Mouse (Mus musculus) ES-E14 (cell line): ENCODE data around the gene P2ry10. TPM values are rescaled to one million over a fixed set of nuclear protein-coding genes. Genes with fewer than 3 reads are reported as not detected.

Source experiments
- DNase-seq: peaks from one replicate; pipeline ENCODE4 v3.0.0-alpha.2; 2013; ENCODE audit warnings: low read depth, low spot score
- H3K27ac ChIP-seq: 2 replicates; pipeline ENCODE4 v1.5.1; 2012; ENCODE audit warnings: low read depth, mild to moderate bottlenecking, low read length, moderate library complexity, mixed read lengths; ENCODE audit not compliant: poor library complexity, insufficient read depth, severe bottlenecking
- H3K36me3 ChIP-seq: 2 replicates; pipeline ENCODE4 v1.6.1; 2012; ENCODE audit warnings: mild to moderate bottlenecking, low read length, moderate library complexity, mixed read lengths; ENCODE audit not compliant: control insufficient read depth, poor library complexity, insufficient read depth, severe bottlenecking
- H3K4me1 ChIP-seq, 2 experiments: fragments of 150-350 bp in 1 of 2; sonication (generic) in 1 of 2; 2 replicates each; pipeline ENCODE4 v1.6.1; 2012; ENCODE audit warnings: low read length in 2 of 2, mild to moderate bottlenecking in 1 of 2, mixed read lengths in 1 of 2; ENCODE audit not compliant: control insufficient read depth in 2 of 2, insufficient read depth in 2 of 2, poor library complexity in 1 of 2
- H3K4me3 ChIP-seq, 2 experiments: fragments of 150-350 bp in 1 of 2; sonication (generic) in 1 of 2; 2 replicates each; pipeline ENCODE4 v1.5.1; 2012; ENCODE audit warnings: low read length in 2 of 2, low read depth in 1 of 2, mild to moderate bottlenecking in 1 of 2, mixed read lengths in 1 of 2; ENCODE audit not compliant: insufficient read depth in 1 of 2, poor library complexity in 1 of 2, severe bottlenecking in 1 of 2
- H3K9ac ChIP-seq: 2 replicates; pipeline ENCODE4 v1.6.1; 2012; ENCODE audit warnings: low read depth, mild to moderate bottlenecking, low read length, mixed read lengths; ENCODE audit not compliant: poor library complexity, insufficient read depth, severe bottlenecking
- H3K9me3 ChIP-seq: fragments of 150-350 bp; sonication (generic); 2 replicates; pipeline ENCODE4 v1.6.1; 2012; ENCODE audit warnings: low read depth, mild to moderate bottlenecking, low read length; ENCODE audit not compliant: control insufficient read depth, insufficient read depth
- CHD2 ChIP-seq: IDR thresholded peaks from 2 replicates; pipeline ENCODE4 v1.6.1; 2014; ENCODE audit warnings: mild to moderate bottlenecking, low read depth, low read length, inconsistent platforms
- HCFC1 ChIP-seq: IDR thresholded peaks from 2 replicates; pipeline ENCODE4 v1.6.1; 2012; ENCODE audit warnings: low read length, inconsistent platforms, borderline replicate concordance; ENCODE audit not compliant: insufficient read depth
- MAFK ChIP-seq: IDR thresholded peaks from 2 replicates; pipeline ENCODE4 v1.6.1; 2014; ENCODE audit warnings: mild to moderate bottlenecking, low read depth, low read length, inconsistent platforms; ENCODE audit not compliant: insufficient read depth
- ZC3H11A ChIP-seq: IDR thresholded peaks from 2 replicates; pipeline ENCODE4 v1.6.1; 2012; ENCODE audit warnings: low read depth, mild to moderate bottlenecking, inconsistent platforms, low read length, borderline replicate concordance
- ZNF384 ChIP-seq: IDR thresholded peaks from 2 replicates; pipeline ENCODE4 v1.6.1; 2012; ENCODE audit warnings: low read depth, low read length, inconsistent platforms
- in situ Hi-C, 2 experiments: fragments of 600-800 bp; cut with MboI; formaldehyde crosslinking; loops; one replicate each; pipeline ENCODE4 v1.15.1; 2025; ENCODE audit warnings: low sequenced_read_pairs in 2 of 2, inconsistent platforms in 1 of 2; ENCODE audit not compliant: unreplicated experiment in 2 of 2
- total RNA-seq: library from RNA; depleted of rRNA; stranded (reverse); fragments of 300-350 nt; gene quantifications from 2 replicates; pipeline ENCODE4 v1.2.3, GENCODE M21; 2012

Gene P2ry10
- total RNA-seq, 1 experiment: not detected

DNA sequence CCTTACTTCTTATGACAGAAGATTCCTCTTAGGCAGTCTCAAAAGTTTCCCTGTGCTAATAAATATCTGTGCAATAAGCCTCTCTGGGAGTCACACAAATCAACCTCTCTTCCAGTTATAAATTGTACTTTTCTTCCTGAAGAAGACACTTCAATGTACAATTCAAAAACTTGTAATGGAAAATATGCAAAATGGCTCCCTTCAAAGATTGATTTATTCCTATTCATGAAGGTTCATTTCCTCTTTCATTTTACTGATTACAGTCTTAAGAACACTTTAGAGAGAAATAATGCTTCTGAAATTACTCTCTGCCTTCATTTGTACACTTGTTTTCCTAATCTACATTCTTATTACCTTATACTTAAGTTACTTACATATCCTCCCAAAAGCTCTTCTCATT, 4.0 kb upstream of the P2ry10 start:
- TF ChIP-seq MAFK (no peak), ZNF384 (no peak), ZC3H11A (no peak), HCFC1 (no peak), CHD2 (no peak)
- H3K4me3 ChIP-seq: no peak overlapping the region
- H3K4me1 ChIP-seq: no peaks in the 10 kb centered on the region
- H3K9ac ChIP-seq: no peak overlapping the region
- no peaks in the 10 kb centered on the region for H3K9me3 ChIP-seq
- no peaks in the 10 kb centered on the region for H3K36me3 ChIP-seq
- no peak overlapping the region for H3K27ac ChIP-seq
- no peak for DNase-seq
- in situ Hi-C loops: no loop called here

DNA sequence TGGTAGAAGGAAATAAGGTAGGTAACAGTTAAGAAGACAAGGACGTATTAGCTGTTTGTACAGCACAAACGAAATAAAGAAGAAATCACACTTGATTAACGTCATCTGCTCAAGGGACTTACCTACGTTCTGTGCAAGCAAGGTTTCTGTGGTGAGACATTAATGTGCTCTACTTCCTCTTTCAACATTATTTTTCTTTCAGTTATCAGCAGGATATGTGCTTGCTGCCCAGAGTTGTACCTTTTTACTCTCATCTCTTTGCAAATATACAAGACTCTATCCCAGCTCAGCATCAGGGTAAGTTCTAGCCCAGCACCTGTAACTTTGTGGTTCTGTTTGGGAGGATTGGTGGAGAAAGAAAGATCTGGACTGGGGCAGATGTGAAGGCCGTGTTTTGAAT, 839 bp downstream of the P2ry10 start:
- no peak overlapping the region for H3K9ac ChIP-seq
- no peak overlapping the region for H3K27ac ChIP-seq
- no peaks in the 10 kb centered on the region for H3K4me1 ChIP-seq
- DNase-seq: no peak
- TF ChIP-seq HCFC1: no peak
- TF ChIP-seq ZNF384: no peak
- no peak for TF ChIP-seq MAFK
- no peak for TF ChIP-seq CHD2
- TF ChIP-seq ZC3H11A: no peak
- H3K9me3 ChIP-seq: no peaks in the 10 kb centered on the region
- H3K4me3 ChIP-seq: no peak overlapping the region
- in situ Hi-C loops: no loop called here
- H3K36me3 ChIP-seq: no peaks in the 10 kb centered on the region

DNA sequence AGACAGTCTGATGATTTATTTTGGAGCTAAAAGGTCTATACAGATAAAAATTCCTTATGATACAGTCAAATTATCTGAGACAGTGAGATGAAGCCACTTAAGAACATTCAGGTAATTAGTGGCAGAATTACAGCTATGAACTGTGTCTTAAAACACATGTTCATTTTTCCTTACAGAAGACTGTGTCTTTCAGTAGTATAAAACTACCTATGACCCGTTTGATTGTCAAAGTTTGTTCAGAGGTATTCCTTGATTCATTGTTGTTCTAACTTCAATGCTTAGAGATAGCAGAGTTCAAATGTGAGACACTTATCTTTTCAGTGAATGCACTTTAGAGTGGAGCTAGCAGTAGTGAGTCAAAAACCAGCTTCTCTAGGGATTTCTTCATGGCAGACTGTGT, 1.6 kb downstream of the P2ry10 start:
- no peak for DNase-seq
- in situ Hi-C loops: no loop called here

DNA sequence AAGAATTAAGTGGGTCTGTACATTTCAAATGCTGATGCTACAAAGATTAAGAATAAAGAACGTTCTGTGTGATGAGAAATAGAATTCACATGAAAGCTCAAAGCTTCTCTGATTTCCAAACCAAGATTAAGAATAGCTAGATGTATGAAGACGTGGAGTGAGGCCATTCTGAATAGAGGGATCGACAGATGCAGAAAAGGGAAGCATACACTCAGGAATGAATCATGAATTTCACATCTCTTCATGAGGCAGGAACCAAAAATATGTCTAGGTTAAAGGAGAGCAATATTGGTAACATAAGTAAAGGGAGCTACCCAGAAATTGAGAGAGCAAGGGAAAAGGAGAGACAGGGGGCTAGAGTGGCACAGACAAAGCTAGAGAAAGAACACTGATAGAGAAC, 7.3 kb downstream of the P2ry10 start:
- H3K4me1 ChIP-seq: no peaks in the 10 kb centered on the region
- H3K4me3 ChIP-seq: no peak overlapping the region
- H3K9ac ChIP-seq: no peak overlapping the region
- H3K27ac ChIP-seq: no peak overlapping the region
- H3K36me3 ChIP-seq: no peaks in the 10 kb centered on the region
- no peaks in the 10 kb centered on the region for H3K9me3 ChIP-seq
- DNase-seq: no peak
- TF ChIP-seq ZNF384: no peak
- in situ Hi-C loops: no loop called here

More for the DNA sequence above, 1.6 kb downstream of the P2ry10 start:
- H3K27ac ChIP-seq: no peak overlapping the region
- H3K4me3 ChIP-seq: no peak overlapping the region
- H3K9ac ChIP-seq: no peak overlapping the region
- H3K36me3 ChIP-seq: no peaks in the 10 kb centered on the region
- TF ChIP-seq MAFK: no peak
- no peak for TF ChIP-seq CHD2
- TF ChIP-seq ZNF384: no peak
- TF ChIP-seq HCFC1: no peak
- TF ChIP-seq ZC3H11A: no peak
- no peaks in the 10 kb centered on the region for H3K4me1 ChIP-seq
- no peaks in the 10 kb centered on the region for H3K9me3 ChIP-seq

DNA sequence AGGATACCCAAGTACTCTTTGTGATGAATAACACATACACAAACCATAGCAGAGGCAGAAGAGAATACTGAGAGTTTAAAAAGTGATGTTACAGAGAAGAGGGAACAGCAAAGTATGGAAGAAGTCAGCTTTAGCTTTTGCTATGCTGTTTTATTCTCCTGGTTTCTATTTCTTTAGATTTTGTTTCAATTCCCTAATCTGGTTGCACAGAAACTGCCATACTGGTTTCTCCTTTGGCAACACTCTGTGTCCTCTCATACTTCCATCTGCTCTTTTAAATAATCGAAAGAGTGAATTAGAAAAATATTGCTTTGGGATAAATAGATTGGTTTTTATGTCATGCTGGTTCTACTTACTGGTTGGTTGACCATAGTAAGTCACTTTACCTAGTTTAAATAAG, 28.0 kb downstream of the P2ry10 start:
- H3K36me3 ChIP-seq: no peaks in the 10 kb centered on the region
- no peak overlapping the region for H3K4me3 ChIP-seq
- no peak overlapping the region for H3K27ac ChIP-seq
- H3K9me3 ChIP-seq: no peaks in the 10 kb centered on the region
- H3K4me1 ChIP-seq: no peaks in the 10 kb centered on the region
- H3K9ac ChIP-seq: no peak overlapping the region
- in situ Hi-C loops: no loop called here
- TF ChIP-seq MAFK (no peak), ZC3H11A (no peak), CHD2 (no peak), HCFC1 (no peak), ZNF384 (no peak)
- no peak for DNase-seq
